Mouse (Mus musculus) heart, embryonic 14.5 days (tissue): ENCODE measurements around the gene 4931428F04Rik. TPM values are rescaled to one million over a fixed set of nuclear protein-coding genes. Genes with fewer than 3 reads are reported as not detected.

Source experiments
- ATAC-seq: fragments of 200-750 bp; cut with Nextera tagmentation; 2 replicates; pipeline ENCODE4 v1.8.0; 2017; ENCODE audit warnings: low read depth, moderate TSS enrichment; ENCODE audit not compliant: insufficient number of reproducible peaks, insufficient read depth, low FRiP score
- H3K27ac ChIP-seq, 2 experiments: fragments of 200-500 bp in 1 of 2; fragments of 300-500 bp in 1 of 2; sonication (generic) in 1 of 2; replicated peaks in 1 of 2; 2 replicates each; pipeline ENCODE4 v1.5.1; 2012 to 2014; ENCODE audit warnings: low read depth in 2 of 2, low read length in 2 of 2, control low read depth in 1 of 2, mild to moderate bottlenecking in 1 of 2, mixed read lengths in 1 of 2; ENCODE audit not compliant: control insufficient read depth in 1 of 2, insufficient read depth in 1 of 2
- H3K27me3 ChIP-seq: fragments of 300-500 bp; sonication (generic); 2 replicates; pipeline ENCODE4 v1.6.1; 2014; ENCODE audit warnings: mild to moderate bottlenecking, low read length, control low read depth; ENCODE audit not compliant: control insufficient read depth, insufficient read depth
- H3K36me3 ChIP-seq: fragments of 300-500 bp; sonication (generic); 2 replicates; pipeline ENCODE4 v1.6.1; 2014; ENCODE audit warnings: mild to moderate bottlenecking, control low read depth, low read length, mixed read lengths; ENCODE audit not compliant: control insufficient read depth, insufficient read depth
- H3K4me1 ChIP-seq, 2 experiments: fragments of 200-500 bp in 1 of 2; fragments of 300-500 bp in 1 of 2; sonication (generic) in 1 of 2; 2 replicates each; pipeline ENCODE4 v1.6.1; 2012 to 2014; ENCODE audit warnings: low read length in 2 of 2, control low read depth in 1 of 2, mixed read lengths in 1 of 2; ENCODE audit not compliant: control insufficient read depth in 2 of 2, insufficient read depth in 2 of 2
- H3K4me2 ChIP-seq: fragments of 300-500 bp; sonication (generic); 2 replicates; pipeline ENCODE4 v1.6.1; 2014; ENCODE audit warnings: mild to moderate bottlenecking, low read length
- H3K4me3 ChIP-seq, 2 experiments: fragments of 200-500 bp in 1 of 2; fragments of 300-500 bp in 1 of 2; sonication (generic) in 1 of 2; 2 replicates each; pipeline ENCODE4 v1.5.1; 2012 to 2014; ENCODE audit warnings: low read length in 2 of 2, mild to moderate bottlenecking in 2 of 2, control low read depth in 1 of 2, low read depth in 1 of 2, moderate library complexity in 1 of 2; ENCODE audit not compliant: control insufficient read depth in 1 of 2, insufficient read depth in 1 of 2
- H3K9ac ChIP-seq: fragments of 300-500 bp; sonication (generic); 2 replicates; pipeline ENCODE4 v1.6.1; 2014; ENCODE audit warnings: mild to moderate bottlenecking, low read length
- H3K9me3 ChIP-seq: fragments of 300-500 bp; sonication (generic); 2 replicates; pipeline ENCODE4 v1.6.1; 2016; ENCODE audit warnings: low read length, control low read depth; ENCODE audit not compliant: control insufficient read depth
- WGBS: fragments of 180-500 bp; shearing (Covaris S2); extraction: QIAGEN DNeasy Blood & Tissue Kit; methylation state at CpG from one replicate; pipeline ENCODE4 v1.1.7; 2014; 5-methylcytosine and 5-hydroxymethylcytosine counted together
- polyA plus RNA-seq: library from polyadenylated mRNA; unstranded; fragments of >200 nt; fragmentation: Nextera tagmentation; extraction: Ambion mirVana; gene quantifications from 2 replicates; pipeline ENCODE4 v1.2.1, GENCODE M21; 2014

4931428F04Rik gene
- polyA plus RNA-seq, 1 experiment from 2014 or later = 4.0 TPM

- peaks cover 13 to 19% of the 10 kb centered on the region in 2 experiments for H3K4me1 ChIP-seq
- 8% methylated on average over 11 of the region's 11 CpGs for WGBS
- peaks cover 95% of the 10 kb centered on the region for H3K27me3 ChIP-seq
- H3K9ac ChIP-seq = peak overlapping the region; percentile 60; the same call in 1 of the 2 replicates
- H3K9me3 ChIP-seq = no peaks in the 10 kb centered on the region
- no peak for ATAC-seq
- H3K36me3 ChIP-seq = no peaks in the 10 kb centered on the region
- peak overlapping the region; percentile 80 for H3K4me2 ChIP-seq
- no peak overlapping the region for H3K27ac ChIP-seq
- H3K4me3 ChIP-seq = peak overlapping the region in 1 of 2 experiments; percentile 45; a peak in 1 of 4 replicates
Measured at GRCm38 (mm10) chr8:105275387-105275786, 14.3 kb downstream of the 4931428F04Rik start.

- H3K27ac ChIP-seq = no peak overlapping the region
- H3K9ac ChIP-seq = no peak overlapping the region
- ATAC-seq = no peak
- peaks cover 97% of the 10 kb centered on the region for H3K27me3 ChIP-seq
- whole genome bisulfite sequencing = 5% methylated on average over 11 of the region's 11 CpGs
- no peak overlapping the region; the same call in 1 of the 2 replicates for H3K4me2 ChIP-seq
- peaks cover 13 to 30% of the 10 kb centered on the region in 2 experiments for H3K4me1 ChIP-seq
- H3K9me3 ChIP-seq = no peaks in the 10 kb centered on the region
- H3K4me3 ChIP-seq = peak overlapping the region in 1 of 2 experiments; percentile 54; a peak in 2 of 4 replicates
- H3K36me3 ChIP-seq = no peaks in the 10 kb centered on the region
Measured at GRCm38 (mm10) chr8:105270916-105271186, 18.8 kb downstream of the 4931428F04Rik start.

GRCm38 (mm10) chr8:105270101-105270915 lies 19.4 kb downstream of the 4931428F04Rik start:
- Histone ChIP-seq H3K27ac (no peak overlapping the region), H3K27me3 (peaks cover 91% of the 10 kb centered on the region), H3K4me2 (peak overlapping the region; percentile 97), H3K4me1 (peaks cover 12 to 26% of the 10 kb centered on the region in 2 experiments), H3K9me3 (no peaks in the 10 kb centered on the region), H3K4me3 (peak overlapping the region; percentile 44 to 54), H3K9ac (0 out of 2 replicates have a peak overlapping the region, but pooled peaks have one; percentile 69), H3K36me3 (no peaks in the 10 kb centered on the region)
- WGBS = 5% methylated on average over 39 of the region's 39 CpGs
- ATAC-seq = no peak

GRCm38 (mm10) chr8:105269461-105269947 lies 20.2 kb downstream of the 4931428F04Rik start, which contains the start of gene Hsf4:
Hsf4 (plus strand) TSS chr8:105269801.
- H3K27ac ChIP-seq = no peak within 1 kb of the TSS
- H3K4me3 ChIP-seq = peak within 1 kb of the TSS; percentile 44 to 54
- peak within 1 kb of the TSS; percentile 69 for H3K9ac ChIP-seq
- no peak for ATAC-seq
- no peaks in the 10 kb centered on the region for H3K36me3 ChIP-seq
- peak within 1 kb of the TSS; percentile 97 for H3K4me2 ChIP-seq
- H3K4me1 ChIP-seq = peaks cover 13 to 30% of the 10 kb centered on the region in 2 experiments; a peak in 3 of 4 replicates
- no peaks in the 10 kb centered on the region for H3K9me3 ChIP-seq
- under 1% methylated on average over 41 of the region's 42 CpGs for WGBS
- peaks cover 83% of the 10 kb centered on the region for H3K27me3 ChIP-seq

GRCm38 (mm10) chr8:105269075-105269458 lies 20.6 kb downstream of the 4931428F04Rik start:
- no peaks in the 10 kb centered on the region for H3K9me3 ChIP-seq
- peak overlapping the region; percentile 44 to 54 for H3K4me3 ChIP-seq
- WGBS = 4% methylated on average over 10 of the region's 10 CpGs
- H3K27ac ChIP-seq = no peak overlapping the region
- no peaks in the 10 kb centered on the region for H3K36me3 ChIP-seq
- H3K9ac ChIP-seq = peak overlapping the region; percentile 69
- no peak for ATAC-seq
- H3K4me1 ChIP-seq = peaks cover 13 to 30% of the 10 kb centered on the region in 2 experiments; a peak in 3 of 4 replicates
- peaks cover 79% of the 10 kb centered on the region for H3K27me3 ChIP-seq
- peak overlapping the region; percentile 97 for H3K4me2 ChIP-seq

GRCm38 (mm10) chr8:105268342-105269074 lies 21.2 kb downstream of the 4931428F04Rik start:
- H3K27me3 ChIP-seq = peaks cover 73% of the 10 kb centered on the region
- under 1% methylated on average over 65 of the region's 65 CpGs for WGBS
- peak overlapping the region; percentile 44 to 54 for H3K4me3 ChIP-seq
- H3K9me3 ChIP-seq = no peaks in the 10 kb centered on the region
- no peaks in the 10 kb centered on the region for H3K36me3 ChIP-seq
- peak; percentile 29 for ATAC-seq
- H3K27ac ChIP-seq = no peak overlapping the region
- peak overlapping the region; percentile 69 for H3K9ac ChIP-seq
- H3K4me2 ChIP-seq = peak overlapping the region; percentile 97
- peaks cover 13 to 33% of the 10 kb centered on the region in 2 experiments; a peak in 3 of 4 replicates for H3K4me1 ChIP-seq

GRCm38 (mm10) chr8:105266775-105267174 lies 22.9 kb downstream of the 4931428F04Rik start:
- Histone ChIP-seq H3K27ac (no peak overlapping the region), H3K4me2 (no peak overlapping the region), H3K27me3 (peaks cover 56% of the 10 kb centered on the region), H3K9ac (no peak overlapping the region), H3K4me3 (no peak overlapping the region), H3K36me3 (no peaks in the 10 kb centered on the region), H3K9me3 (no peaks in the 10 kb centered on the region), H3K4me1 (peaks cover 13 to 33% of the 10 kb centered on the region in 2 experiments; a peak in 3 of 4 replicates)
- ATAC-seq = no peak
- WGBS = 44% methylated on average over 13 of the region's 13 CpGs
